Mouse (Mus musculus) left cerebral cortex, adult 9 months (tissue): ENCODE measurements around the gene Phgr1.

Experiments
- DNase-seq, 2 experiments: peaks; one replicate each; pipeline ENCODE4 v3.0.0; 2022; ENCODE audit warnings: low spot score in 2 of 2

Gene Phgr1

GRCm38 (mm10) chr2:118750476-118750875 lies 22.1 kb upstream of the Phgr1 start:
- no peak for DNase-seq

- no peak for DNase-seq
These were observed 20.4 kb upstream of the Phgr1 start for GRCm38 (mm10) chr2:118751896-118752791.

DNA sequence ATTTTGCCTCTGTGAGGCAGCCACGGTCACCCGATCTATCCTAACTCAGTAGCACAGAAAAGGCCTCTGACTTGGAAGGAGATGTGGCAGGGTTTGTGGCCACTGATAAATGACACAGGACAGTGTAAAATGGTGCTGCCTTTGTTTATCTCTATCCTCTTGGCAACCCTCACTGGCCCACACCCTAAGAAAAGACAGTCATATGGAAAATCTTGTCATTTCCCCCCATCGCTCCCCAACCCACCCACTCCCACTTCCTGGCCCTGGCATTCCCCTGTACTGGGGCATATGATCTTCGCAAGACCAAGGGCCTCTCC lies 19.8 kb upstream of the Phgr1 start:
- no peak for DNase-seq

DNA sequence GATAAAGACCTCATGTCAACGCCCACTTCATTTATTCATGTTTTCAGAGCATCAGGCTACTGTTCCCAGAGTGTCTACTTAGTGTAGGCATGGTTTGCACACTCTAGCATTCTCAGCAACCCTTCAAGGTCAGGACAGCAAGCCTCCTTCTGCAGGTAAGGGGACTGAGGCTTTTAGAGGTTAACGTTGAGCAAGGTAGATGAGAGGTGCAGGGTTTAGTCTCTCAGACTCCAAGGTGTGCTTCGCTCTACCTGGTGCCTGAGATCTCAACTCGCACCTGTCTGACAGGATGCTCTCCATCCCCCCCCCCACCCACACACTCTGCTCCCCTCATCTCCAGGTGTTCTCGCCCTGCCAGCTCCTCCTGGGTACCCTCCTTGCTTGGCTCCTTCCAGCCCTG lies 18.4 kb upstream of the Phgr1 start:
- DNase-seq: no peak

DNA sequence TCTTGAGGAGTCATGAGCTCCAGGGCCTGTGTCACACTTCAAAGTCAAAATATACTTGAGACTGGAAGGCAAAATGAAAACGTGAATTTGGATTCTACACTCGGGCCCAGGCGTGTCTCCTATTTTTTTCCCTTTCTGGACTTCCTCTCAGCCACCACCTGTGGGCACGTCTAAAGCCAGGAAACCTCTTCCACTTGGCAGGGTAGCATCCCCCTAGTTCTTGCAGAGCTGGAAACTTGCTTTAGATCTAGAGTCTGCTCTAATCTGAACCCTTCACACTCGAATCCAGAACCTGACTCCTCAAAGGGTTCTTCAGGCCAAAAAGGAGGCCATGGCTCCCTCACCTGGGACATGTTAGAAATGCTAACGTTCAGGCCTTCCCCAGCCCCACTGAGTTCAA lies 17.2 kb upstream of the Phgr1 start:
- DNase-seq: no peak

- DNase-seq: no peak
These were observed 16.5 kb upstream of the Phgr1 start for GRCm38 (mm10) chr2:118756103-118756502.

DNA sequence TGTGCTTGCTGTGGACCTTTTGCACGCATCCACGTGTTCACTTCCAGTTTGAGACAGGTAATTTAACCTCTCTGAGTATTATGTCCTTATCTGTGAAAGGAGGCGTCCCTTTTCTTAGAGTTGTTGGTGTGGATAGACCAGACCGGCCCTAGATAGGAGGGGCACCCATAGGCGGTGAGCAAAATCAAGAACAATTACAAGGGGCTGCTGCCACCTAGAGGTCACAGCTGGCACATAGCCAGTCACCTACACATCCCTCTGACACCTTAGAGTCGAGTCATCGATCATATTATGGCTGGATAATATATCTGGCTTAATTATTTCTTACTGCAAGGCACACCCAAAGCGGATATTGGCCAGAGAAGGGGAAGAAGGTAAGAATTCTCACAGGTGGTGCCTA lies 12.7 kb upstream of the Phgr1 start:
- no peak for DNase-seq

- no peak for DNase-seq
These were observed 12.1 kb upstream of the Phgr1 start for GRCm38 (mm10) chr2:118760311-118761025.

DNA sequence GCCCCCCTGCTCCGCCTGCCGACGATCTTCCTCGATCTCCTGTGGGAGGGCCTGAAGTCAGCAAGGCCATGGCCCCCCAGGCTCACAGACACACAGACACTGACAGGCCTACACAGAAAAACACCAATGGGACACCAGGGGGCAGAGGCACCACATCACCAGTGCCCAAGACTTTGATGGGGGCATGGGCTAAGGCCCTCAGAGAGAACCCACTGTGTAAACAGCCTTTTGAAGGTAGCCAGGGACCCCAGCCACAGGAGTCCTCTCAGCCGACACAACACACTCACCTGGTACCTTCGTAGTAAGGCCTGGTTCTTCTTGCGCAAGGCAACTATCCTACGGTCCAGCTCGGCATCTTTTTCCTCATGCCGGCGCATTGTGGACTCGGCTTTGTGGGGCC lies 11.2 kb upstream of the Phgr1 start:
- DNase-seq: no peak

DNA sequence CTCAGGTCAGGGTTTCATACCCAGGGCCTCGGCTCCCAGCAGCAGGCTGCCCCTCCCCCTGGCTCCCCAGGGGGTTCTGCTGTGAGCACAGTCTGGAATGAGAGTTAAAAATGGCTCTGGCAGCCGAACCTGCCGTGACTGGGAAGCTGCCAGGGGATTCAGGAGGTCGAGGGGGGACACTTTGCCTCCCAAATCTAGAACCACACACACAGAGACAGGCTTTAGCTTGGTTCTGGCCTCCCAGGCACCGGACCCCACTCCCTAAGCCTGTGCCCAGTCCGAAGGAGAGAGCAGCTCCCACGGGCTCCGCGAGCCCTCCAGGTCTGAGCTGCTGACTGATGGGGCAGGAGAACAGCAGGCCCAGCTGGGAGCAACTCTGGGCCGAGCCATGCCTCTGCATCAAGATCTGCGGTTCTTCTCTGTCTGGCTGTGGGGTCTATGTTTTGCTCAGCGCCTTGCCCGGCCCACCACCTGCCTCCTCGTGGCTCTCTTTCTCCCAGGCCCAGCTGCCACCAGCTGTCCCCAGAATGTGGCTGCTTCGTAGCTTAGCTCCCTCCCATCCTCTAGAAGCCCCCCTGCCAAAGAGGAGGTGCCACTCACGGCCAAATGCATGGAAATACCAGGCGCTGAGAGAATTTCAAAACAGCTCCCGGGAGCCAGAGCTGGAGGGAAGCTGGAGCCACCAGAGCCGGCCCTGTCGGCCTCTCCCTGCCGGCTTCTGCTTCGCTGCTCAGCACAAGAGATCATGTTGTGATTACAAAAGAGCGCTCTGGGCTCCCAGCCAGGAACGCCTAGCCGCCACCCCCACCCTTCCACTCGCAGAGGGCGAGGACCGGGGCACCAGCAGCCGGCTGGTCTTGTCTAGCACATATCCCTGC lies 10.4 kb upstream of the Phgr1 start, which contains the start of gene Ccdc9b:
Ccdc9b (minus strand) TSS at position 756 of the 878 bp plus-strand sequence.
- DNase-seq: peak; percentile 70 to 89

DNA sequence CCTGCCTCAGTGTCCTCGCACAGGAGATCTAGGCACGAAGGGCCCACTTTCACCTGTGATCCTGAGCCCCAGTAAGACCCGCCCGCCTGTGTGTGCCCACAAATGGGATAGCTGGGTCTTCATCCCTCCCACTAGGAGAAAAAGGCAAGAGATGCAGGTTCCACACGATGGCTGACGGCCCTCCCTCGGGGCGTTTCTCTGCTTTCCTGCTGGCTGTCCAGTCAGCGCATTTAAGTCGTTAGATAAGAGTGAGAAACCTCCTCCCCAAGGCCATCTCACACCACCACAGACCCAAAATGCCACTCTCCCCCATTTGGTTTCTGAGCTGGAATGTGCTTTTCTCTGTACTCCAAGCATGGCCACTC lies 9.8 kb upstream of the Phgr1 start:
- DNase-seq: no peak

GRCm38 (mm10) chr2:118763469-118763868 lies 9.1 kb upstream of the Phgr1 start:
- peak in 1 of 2 experiments; percentile 61 for DNase-seq

- peak in 1 of 2 experiments; percentile 64 for DNase-seq
These were observed 8.3 kb upstream of the Phgr1 start for GRCm38 (mm10) chr2:118764094-118764831.

- no peak for DNase-seq
These were observed 7.7 kb upstream of the Phgr1 start for GRCm38 (mm10) chr2:118764875-118765274.

- no peak for DNase-seq
These were observed 6.2 kb upstream of the Phgr1 start for GRCm38 (mm10) chr2:118766041-118767033.

- DNase-seq: no peak
These were observed 2.0 kb downstream of the Phgr1 start for GRCm38 (mm10) chr2:118774536-118774935.

- peak in 1 of 2 experiments; percentile 49 for DNase-seq
These were observed 2.8 kb downstream of the Phgr1 start for GRCm38 (mm10) chr2:118775396-118775795.

DNA sequence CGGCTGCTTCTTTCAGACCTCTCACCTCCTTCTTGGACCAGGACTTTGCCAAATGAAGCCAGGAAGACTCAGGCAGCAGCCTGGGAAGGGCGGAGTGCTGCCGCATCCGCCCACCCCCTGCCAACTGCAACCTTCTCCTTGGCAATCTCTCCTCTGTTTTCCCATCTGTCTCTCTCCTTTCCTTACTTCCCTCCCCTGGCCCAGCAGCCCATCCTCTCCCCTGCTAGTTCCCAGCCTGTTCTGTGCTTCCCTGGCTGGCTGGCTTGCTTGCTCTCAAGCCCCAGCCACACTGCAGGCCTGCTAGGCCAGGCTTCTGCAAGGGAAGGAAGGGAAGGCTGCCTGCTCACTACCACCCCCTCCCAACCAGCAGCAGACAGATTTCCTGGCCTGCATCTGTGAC lies 3.3 kb downstream of the Phgr1 start:
- peak; percentile 59 to 82 for DNase-seq

DNA sequence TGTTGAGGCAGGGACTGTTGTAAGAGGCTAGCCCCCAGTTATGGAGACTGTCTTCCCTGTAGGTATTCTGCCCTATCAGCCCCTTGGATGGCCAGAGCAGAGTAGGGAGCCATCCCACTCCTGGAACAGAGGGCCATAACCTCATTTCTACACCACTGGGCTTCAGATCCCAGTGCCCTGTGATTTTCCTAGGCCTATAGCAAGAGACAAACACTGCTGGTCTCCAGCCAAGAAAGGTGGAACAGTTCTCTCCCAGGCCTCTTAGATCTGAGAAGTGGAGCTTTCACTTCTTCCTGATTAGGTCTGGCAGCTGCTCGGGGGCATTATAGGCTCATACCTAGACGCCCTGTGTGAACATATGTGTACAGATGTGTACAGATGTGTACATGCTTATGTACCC lies 3.7 kb downstream of the Phgr1 start:
- no peak for DNase-seq

- no peak for DNase-seq
These were observed 5.8 kb downstream of the Phgr1 start for GRCm38 (mm10) chr2:118778418-118778817.
